Mouse (Mus musculus) induced T-regulatory cell, adult 2 months (primary cell): Measurements from ENCODE around the gene Neurl1b.

Source experiments
- DNase-seq: peaks from one replicate; pipeline ENCODE4 v3.0.0-alpha.2; 2012; ENCODE audit warnings: low read depth

Neurl1b gene

DNA sequence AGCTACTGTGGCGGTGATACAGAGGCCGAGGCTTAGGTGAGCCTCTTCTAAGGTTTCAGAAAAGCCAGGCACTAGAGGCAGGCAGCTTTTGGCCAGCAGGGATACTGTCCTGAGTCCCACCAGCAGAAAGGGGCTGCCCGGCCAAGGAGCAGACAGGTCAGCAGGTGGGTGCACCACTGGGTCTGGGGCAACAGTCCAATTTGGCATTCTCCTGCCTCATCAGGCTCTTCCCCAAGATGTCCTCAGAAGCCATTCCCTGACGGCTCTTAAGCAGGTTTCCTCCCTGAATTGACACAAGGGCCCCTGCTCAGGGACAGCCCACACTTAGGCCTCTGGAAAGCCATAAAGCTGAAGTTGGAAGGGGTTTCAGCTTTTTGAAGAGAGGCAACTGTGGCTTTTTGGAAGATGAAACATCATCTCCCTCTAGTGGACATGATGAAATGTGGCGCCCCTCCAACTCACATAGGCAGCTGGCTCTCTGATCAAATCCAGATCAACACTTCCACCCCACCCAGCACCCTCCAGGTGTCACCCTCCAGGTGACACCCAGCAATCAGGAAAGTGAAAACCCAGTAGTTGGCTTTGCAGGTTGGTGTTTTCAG lies 37.8 kb downstream of the Neurl1b start:
- peak; percentile 59 for DNase-seq

GRCm38 (mm10) chr17:26457506-26457905 lies 42.9 kb downstream of the Neurl1b start:
- no peak for DNase-seq

DNA sequence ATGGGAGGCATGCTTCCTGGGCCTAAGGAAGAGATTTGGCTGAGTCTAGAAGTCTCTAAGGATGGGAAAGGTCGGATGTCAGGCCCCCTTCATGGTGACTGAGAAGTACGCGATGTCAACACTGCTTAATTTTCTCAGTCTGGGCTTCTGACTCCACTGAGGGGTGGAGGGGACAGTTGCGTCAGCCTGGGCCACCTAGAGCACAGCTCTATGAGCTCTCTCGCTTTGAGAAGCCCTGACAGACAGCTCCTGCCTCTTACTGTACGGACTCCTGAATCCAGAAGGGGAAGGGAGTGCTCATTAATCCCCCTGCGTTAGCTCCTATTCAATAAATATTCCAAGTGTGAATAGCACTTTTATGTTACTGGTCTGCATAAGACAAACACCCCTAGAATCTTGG lies 43.4 kb downstream of the Neurl1b start:
- DNase-seq: no peak

DNA sequence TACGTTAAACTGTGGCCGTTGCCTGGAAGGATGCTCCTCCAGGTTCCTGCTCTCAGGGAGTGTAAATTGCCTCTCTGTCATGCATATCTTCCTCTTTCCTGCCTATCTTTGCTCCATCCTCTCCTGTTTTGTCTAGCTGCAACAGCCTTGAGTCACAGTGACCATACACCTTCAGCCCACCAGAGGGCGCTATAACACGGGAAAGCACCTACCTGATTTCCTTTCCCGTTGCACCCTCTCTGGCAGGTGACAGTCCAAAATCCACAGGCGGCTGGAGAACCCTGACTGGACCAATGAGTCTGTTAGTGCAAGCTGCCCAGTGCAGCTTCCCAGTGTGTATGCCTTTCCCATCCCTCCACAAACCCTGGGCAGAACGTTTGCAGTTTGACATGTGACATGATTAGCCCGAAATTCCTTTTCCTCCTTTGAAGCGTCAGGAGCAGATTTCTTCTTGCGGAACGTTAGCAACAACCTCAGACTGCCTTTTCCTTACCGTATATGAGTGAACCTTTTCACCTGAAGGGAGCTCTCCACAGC lies 48.1 kb downstream of the Neurl1b start:
- DNase-seq: peak; percentile 88

GRCm38 (mm10) chr17:26463432-26463831 lies 48.8 kb downstream of the Neurl1b start:
- DNase-seq: no peak

DNA sequence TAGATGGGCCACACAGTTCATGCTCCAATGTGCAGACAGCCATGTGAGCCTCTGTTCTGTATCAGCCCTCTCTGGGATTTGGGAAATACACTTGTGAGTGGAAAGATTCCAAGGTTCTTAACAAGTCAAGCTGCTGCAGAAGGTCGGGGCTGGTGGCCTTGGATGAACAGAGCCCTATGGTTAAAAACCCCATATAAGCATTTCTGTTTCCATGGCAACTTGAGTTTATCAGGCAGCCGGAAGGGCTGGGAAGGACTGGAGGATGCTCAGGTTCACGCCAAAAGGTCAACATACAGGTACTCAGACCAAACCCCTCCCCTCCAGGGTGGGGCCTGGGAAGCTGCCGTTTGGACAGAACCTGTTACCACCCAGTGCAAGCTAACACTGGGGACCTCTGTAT lies 49.4 kb downstream of the Neurl1b start:
- no peak for DNase-seq

DNA sequence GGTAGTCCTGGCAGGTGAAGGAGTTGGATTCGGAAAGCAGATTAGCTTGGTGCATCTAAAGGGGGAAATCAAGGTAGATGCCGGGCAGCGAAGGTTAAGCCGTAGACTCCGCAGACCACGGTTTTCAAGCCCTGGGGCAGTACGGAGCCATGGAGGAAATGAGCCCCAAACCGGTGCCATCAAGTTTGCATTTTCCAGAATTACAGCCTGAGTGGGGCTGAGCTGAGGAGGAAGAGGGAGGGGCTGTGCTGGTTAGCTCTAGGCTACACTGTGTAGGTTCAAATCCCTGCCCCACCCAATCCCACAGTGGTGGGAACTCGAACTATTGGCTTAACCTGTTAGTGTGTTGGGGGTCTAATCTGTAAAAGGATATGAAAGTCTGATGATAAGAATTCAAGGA lies 49.9 kb downstream of the Neurl1b start:
- DNase-seq: no peak

- DNase-seq: no peak
These were observed 50.3 kb downstream of the Neurl1b start for GRCm38 (mm10) chr17:26464972-26465371.

- peak; percentile 85 for DNase-seq
These were observed 52.1 kb downstream of the Neurl1b start for GRCm38 (mm10) chr17:26466741-26467150.

- no peak for DNase-seq
These were observed 53.0 kb downstream of the Neurl1b start for GRCm38 (mm10) chr17:26467619-26468018.

DNA sequence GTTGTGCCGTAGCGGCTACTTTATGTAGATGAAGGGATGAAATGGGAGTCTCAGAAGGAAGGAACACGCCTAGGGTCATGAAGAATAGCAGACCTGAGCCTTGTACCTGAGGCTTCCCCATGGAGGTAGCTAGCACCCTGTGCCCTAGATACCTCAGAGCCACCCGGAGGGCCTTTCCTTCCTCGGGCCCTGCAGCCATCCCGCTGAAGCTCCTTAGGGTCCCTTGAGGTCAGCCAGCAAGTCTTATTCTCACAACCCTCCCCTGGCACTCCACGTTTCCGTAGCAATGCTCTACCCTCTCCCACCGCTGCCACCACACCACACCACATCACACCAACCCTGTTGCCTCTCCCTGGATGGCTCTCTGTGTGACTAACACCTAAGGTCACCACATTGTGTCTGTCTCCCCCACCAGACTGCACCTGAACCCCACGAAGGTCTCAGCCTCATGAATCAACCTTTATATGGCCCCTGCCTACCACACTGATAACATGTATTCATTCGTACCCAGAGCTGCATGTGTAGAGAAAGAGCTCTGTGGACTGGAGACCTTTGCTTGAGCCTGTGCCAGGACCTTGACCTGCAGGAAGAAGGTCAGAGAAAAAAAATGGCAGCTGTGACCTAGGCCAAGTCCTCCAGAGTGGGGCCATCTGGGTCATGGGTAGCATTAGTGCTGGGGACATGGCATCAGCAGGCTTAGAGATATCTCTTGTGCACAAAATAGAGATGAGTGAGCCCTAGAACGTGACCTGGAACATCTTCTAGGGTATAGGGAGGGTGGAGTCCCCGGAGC lies 53.7 kb downstream of the Neurl1b start:
- DNase-seq: no peak

- DNase-seq: no peak
These were observed 62.2 kb downstream of the Neurl1b start for GRCm38 (mm10) chr17:26476871-26477270.

DNA sequence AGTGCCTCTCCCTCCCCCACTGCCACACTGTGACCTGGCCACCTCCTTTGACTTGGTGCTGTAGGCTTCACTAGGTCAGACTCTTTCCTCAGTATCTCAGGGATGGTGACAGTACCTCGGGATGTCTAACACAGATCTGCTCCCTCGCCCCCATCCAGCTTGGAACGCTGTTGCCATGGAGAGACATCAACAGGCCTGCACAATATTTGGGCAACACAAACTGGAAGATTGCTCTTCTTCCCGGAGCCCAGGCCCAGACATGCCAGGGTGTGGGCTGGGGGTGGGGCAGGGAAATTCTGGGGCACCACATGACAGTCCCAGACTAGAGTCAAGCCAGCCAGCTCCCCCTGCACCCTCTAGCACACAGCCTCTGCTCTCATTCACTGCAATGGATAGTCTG lies 64.0 kb downstream of the Neurl1b start:
- DNase-seq: no peak

GRCm38 (mm10) chr17:26479619-26480018 lies 65.0 kb downstream of the Neurl1b start:
- DNase-seq: no peak

GRCm38 (mm10) chr17:26480956-26481355 lies 66.3 kb downstream of the Neurl1b start:
- DNase-seq: no peak

DNA sequence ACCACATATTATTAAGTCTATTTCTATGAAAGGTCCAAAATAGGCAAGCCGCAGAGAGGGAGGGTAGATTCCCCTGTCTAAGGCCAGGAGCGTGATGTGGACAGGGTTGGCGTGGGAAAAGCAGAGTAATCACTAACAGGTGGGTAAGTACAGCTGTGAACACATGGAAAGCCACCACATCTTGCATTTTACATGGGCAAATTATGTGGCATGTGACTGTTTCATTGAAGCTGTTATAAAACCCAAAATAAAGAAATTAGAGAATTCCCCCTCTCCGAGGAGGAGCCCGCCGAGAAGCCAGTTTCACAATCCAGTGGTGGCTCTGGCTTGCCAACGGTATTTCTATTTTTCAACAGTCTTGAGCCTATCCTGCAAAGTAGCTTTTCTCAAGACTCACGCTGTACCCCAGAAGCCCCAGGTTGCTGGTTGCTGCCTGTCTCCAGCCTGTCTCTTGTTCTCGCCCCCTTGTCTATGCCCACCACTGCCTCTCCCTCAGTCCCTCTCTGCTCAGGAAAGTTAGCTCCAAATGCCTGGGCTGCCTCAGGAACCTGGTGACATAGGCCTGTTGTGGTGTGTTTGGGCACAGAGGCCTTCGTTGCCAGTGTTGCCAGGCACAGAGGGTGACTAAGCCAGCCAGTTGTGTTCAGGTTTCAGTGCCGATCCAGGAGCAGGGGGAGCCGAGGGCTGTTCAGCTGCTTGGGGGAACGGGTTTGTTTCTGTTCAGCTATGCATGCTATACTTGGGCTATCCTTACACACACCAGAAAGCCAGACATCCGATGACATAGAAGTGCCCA lies 70.2 kb downstream of the Neurl1b start:
- DNase-seq: no peak

GRCm38 (mm10) chr17:26487266-26487665 lies 72.6 kb downstream of the Neurl1b start:
- DNase-seq: no peak

DNA sequence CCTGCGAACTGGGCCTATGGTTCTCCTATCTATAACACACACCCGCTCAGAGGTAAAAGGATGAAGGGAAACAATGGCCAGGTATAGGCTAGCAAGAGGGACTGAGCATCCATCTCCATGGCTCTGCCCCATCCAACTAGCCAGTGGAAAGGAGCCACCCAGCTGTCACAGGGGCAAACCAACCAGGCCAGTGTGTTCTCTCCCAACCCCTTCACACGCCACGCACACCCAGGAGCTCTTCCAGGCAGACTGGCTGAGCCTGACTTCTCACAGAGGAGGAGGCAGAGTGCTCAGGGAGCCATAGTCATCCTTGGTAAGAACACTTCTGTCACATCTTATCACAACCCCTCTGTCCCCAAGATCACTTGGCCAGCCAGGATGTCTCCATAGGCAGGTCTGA lies 73.3 kb downstream of the Neurl1b start:
- no peak for DNase-seq

DNA sequence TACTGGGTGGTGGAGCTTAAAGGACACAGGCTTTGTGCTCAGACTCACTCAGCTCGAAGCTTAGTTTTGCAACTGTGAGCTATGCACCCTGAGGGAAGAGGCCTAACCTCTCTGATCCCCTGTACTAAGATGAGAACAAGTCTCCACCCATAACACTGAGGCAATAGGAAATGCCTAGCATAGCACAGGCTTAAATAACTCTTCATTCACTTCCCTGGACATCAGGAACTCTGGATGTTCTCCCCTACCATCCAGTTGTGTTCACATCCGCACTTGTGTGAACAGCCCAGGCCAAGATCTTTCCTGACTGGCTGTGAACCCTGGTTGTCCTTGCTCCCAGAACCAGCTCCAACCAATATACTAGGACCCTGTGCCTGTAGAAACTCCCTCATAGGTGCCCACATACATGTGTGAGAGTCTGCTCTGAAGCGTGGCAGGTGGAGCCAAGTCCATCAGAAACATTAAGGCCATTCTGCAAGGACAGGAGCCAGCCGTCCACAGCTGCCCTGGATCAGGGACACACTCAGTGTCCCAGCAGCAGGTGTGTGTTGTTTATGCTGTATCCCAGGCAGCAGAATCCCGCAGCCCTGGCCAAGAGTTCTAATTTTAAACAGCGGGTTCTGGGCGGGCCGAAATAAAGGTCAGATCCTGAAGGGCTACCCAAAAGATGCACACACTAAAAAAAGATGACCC lies 74.2 kb downstream of the Neurl1b start:
- DNase-seq: no peak

DNA sequence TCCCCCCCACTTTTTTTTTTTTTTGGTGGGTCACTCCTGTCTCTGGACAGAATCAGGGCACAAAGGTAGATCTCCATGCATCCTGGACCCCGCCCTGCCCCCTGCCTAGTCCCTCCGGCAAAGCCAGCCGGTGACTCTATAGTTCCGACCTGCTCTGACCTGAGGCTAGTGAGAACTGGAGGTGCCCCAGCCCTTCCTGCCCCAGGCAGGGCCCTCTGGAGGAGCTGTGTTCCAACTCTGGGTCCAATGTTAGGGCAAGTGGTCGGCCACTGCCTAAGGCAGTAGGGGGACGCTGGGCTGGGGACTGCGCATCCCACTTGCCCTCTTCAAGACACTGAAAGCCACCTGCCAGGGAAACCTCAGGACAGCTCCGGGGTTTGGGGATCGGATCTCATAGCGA lies 75.4 kb downstream of the Neurl1b start:
- DNase-seq: no peak

DNA sequence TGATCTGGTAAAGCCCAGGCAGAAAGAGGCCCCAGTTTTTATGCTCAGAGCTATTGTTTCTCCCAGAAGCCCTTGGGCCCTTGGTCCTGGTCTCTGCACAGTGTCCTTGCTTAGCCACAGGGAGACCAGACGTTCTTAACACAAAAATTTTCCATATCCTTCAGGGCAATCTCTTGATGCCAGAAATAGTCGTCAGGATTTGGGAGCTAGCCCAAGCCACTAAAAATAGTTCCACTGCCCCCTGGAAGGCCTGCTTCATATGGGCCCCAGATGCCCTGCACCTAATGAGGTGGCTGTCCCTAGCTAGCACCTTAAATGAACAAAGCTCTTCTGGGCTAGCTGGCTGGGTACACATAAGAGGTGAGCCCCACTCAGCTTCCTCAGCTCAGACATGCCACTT lies 76.3 kb downstream of the Neurl1b start:
- no peak for DNase-seq

DNA sequence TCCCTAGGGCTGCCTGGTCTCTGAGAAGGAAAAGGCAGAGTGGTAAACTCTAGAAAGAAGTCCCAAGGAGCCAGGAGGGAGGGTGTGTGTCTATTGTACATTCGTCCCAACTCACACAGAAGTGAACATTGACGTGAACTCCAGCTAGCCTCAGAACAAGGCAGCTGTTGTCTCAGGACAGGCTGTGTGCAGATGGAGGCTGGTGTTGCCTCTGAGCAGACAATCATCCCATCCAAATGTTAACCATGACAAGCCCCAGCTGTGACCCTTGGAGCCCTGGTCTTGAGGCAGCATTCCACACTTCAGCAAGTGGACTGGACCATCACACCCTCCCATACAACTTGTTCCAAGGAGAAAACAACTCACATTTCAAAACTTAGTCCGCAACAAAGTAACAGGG lies 77.6 kb downstream of the Neurl1b start:
- no peak for DNase-seq
